In the genomic region with DNA sequence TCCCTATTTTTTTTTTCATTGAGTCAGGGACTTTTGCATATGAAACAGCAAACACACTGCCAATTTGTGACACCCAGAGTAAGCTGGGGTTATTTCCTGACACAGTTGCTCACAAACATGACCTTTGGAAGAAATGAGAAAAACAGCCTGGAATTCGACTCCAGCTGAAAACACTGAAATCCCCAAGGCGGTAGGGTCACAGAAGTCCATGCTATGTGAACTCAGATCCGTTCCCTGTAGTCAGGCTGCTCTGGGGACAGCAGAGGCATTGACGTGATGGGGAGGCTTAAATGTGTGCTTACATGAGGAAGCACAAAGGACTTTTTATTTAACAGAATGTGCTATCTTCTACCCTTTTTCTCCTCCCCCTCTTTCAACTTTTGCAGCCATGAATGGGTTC, we compare ENCODE assay signal across 11 mouse cellular contexts. TPM values are rescaled to one million over a fixed set of nuclear protein-coding genes. Genes with fewer than 3 reads are reported as not detected.
DNase-seq lines count a peak whose midpoint lies in the region; ATAC-seq lines count a peak whose summit lies in the region.
"Had no signal": no experiment of that assay in that cellular context is flagged by ENCODE, and none has a peak within 500 bp of the region (broad histone marks: within the 10 kb centered on the region; RNA-seq: fewer than 3 reads in every experiment).

No protein-coding gene starts in this region.

- H3K9ac ChIP-seq in embryonic facial prominence, embryonic 11.5 days (replicated peaks; ENCODE audit: low read length) = no peak overlapping the region
- H3K9ac ChIP-seq: hindbrain, embryonic 14.5 days had no signal

- no peaks in the 10 kb centered on the region for H3K4me1 ChIP-seq in heart, embryonic 10.5 days
- H3K4me1 ChIP-seq in embryonic facial prominence, embryonic 11.5 days (ENCODE audit: control insufficient read depth, insufficient read depth, low read length) = no peaks in the 10 kb centered on the region
- H3K4me1 ChIP-seq: midbrain, embryonic 10.5 days had no signal

- no peak overlapping the region for H3K4me2 ChIP-seq in embryonic facial prominence, embryonic 11.5 days (ENCODE audit: low read depth, low read length)
- H3K4me2 ChIP-seq: hindbrain, embryonic 14.5 days had no signal

- 52% methylated on average over 4 of the region's 4 CpGs for WGBS in heart, embryonic 10.5 days
- WGBS in embryonic facial prominence, embryonic 11.5 days = 15% methylated on average over 4 of the region's 4 CpGs

- H3K9me3 ChIP-seq in heart, embryonic 10.5 days = no peaks in the 10 kb centered on the region
- no peaks in the 10 kb centered on the region for H3K9me3 ChIP-seq in embryonic facial prominence, embryonic 11.5 days (replicated peaks; ENCODE audit: control insufficient read depth, low read length)
- H3K9me3 ChIP-seq: midbrain, embryonic 10.5 days had no signal

- no peak overlapping the region for H3K27ac ChIP-seq in heart, embryonic 10.5 days
- no peak overlapping the region for H3K27ac ChIP-seq in embryonic facial prominence, embryonic 11.5 days (replicated peaks; ENCODE audit: low read depth, low read length)
- H3K27ac ChIP-seq: hindbrain, embryonic 14.5 days; midbrain, embryonic 10.5 days had no signal

- no peaks in the 10 kb centered on the region for H3K36me3 ChIP-seq in heart, embryonic 10.5 days
- no peaks in the 10 kb centered on the region for H3K36me3 ChIP-seq in embryonic facial prominence, embryonic 11.5 days (replicated peaks; ENCODE audit: control insufficient read depth, insufficient read depth, low read depth, low read length)
- H3K36me3 ChIP-seq: midbrain, embryonic 10.5 days had no signal

- ATAC-seq in embryonic facial prominence, embryonic 11.5 days (replicated peaks; ENCODE audit: insufficient number of reproducible peaks, low FRiP score, low TSS enrichment, low read depth) = no peak
- ATAC-seq: CD4-positive, CD25-positive, alpha-beta regulatory T cell, adult 4 months had no signal

- no peak overlapping the region for H3K4me3 ChIP-seq in heart, embryonic 10.5 days
- no peak overlapping the region for H3K4me3 ChIP-seq in embryonic facial prominence, embryonic 11.5 days (ENCODE audit: low read depth, low read length)
- H3K4me3 ChIP-seq: midbrain, embryonic 10.5 days had no signal

- H3K27me3 ChIP-seq in heart, embryonic 10.5 days (ENCODE audit: insufficient read depth, poor library complexity, severe bottlenecking) = no peaks in the 10 kb centered on the region
- H3K27me3 ChIP-seq in embryonic facial prominence, embryonic 11.5 days (ENCODE audit: control insufficient read depth, insufficient read depth, low read length) = no peaks in the 10 kb centered on the region

- DNase-seq in heart, adult 8-10 months (ENCODE audit: low spot score) = peak; percentile 68
- no peak for DNase-seq in heart, embryonic 10.5 days (ENCODE audit: low spot score)
- peak; percentile 30 for DNase-seq in adrenal gland, postnatal 10 days
- peak; percentile 37 for DNase-seq in embryonic facial prominence, embryonic 11.5 days (ENCODE audit: low spot score)
- peak; percentile 63 to 80 for DNase-seq in kidney, postnatal 25 days
- no peak for DNase-seq in spleen, adult 12 weeks (ENCODE audit: low spot score)
- no peak for DNase-seq in cerebellum, adult 8-10 months
- no peak for DNase-seq in ovary, postnatal 10 days (ENCODE audit: low spot score)

RNA-seq across cellular contexts. Expression of a gene that starts 21.6 kb away (rescaled TPM):
- 10 to 100 TPM; 29.5 to 59.0 (median 36.5) TPM for total RNA-seq in heart, adult 8-10 months (2022)
- 0.29 and 0.39 TPM in 2 replicates for polyA plus RNA-seq in heart, embryonic 10.5 days (2016; fragmentation: Nextera tagmentation; extraction: Ambion mirVana)
- 100 to 1,000 TPM; 107 to 225 TPM for total RNA-seq in adrenal gland, postnatal 10 days (2021)
- 5.1 and 7.4 TPM in 2 replicates for polyA plus RNA-seq in embryonic facial prominence, embryonic 11.5 days (2014; fragmentation: Nextera tagmentation; extraction: Ambion mirVana)

RNA-seq across cellular contexts. Expression of a gene that starts 56.6 kb away (rescaled TPM):
- total RNA-seq in heart, adult 8-10 months (2022) = 1 to 10 TPM; 6.3 to 8.4 (median 7.1) TPM
- 9.2 and 11.4 TPM in 2 replicates for polyA plus RNA-seq in heart, embryonic 10.5 days (2016; fragmentation: Nextera tagmentation; extraction: Ambion mirVana)
- 10 to 100 TPM in 1 of 2 experiments, 1 to 10 TPM in 1; 9.5 to 14.4 TPM for total RNA-seq in adrenal gland, postnatal 10 days (2021)
- polyA plus RNA-seq in embryonic facial prominence, embryonic 11.5 days (2014; fragmentation: Nextera tagmentation; extraction: Ambion mirVana) = 11.3 and 12.1 TPM in 2 replicates

Comparison
In these comparisons a context has a peak if more than half of its experiments do, and no peak if none do; other contexts are left out.
1. DNase-seq: peak in heart, adult 8-10 months (single experiment), adrenal gland, postnatal 10 days (single experiment), embryonic facial prominence, embryonic 11.5 days (single experiment) and kidney, postnatal 25 days (2 of 2); none in heart, embryonic 10.5 days (single experiment), spleen, adult 12 weeks (single experiment), cerebellum, adult 8-10 months (single experiment) and ovary, postnatal 10 days (single experiment).